Mouse (Mus musculus) cerebral cortex, adult 2 months (tissue): ENCODE data around the gene Nsf.

Experiments
- WGBS: fragments of 180-500 bp; shearing (Covaris S2); methylation state at CpG from one replicate; pipeline ENCODE4 v1.1.7; 2018; 5-methylcytosine and 5-hydroxymethylcytosine counted together

Gene Nsf

DNA sequence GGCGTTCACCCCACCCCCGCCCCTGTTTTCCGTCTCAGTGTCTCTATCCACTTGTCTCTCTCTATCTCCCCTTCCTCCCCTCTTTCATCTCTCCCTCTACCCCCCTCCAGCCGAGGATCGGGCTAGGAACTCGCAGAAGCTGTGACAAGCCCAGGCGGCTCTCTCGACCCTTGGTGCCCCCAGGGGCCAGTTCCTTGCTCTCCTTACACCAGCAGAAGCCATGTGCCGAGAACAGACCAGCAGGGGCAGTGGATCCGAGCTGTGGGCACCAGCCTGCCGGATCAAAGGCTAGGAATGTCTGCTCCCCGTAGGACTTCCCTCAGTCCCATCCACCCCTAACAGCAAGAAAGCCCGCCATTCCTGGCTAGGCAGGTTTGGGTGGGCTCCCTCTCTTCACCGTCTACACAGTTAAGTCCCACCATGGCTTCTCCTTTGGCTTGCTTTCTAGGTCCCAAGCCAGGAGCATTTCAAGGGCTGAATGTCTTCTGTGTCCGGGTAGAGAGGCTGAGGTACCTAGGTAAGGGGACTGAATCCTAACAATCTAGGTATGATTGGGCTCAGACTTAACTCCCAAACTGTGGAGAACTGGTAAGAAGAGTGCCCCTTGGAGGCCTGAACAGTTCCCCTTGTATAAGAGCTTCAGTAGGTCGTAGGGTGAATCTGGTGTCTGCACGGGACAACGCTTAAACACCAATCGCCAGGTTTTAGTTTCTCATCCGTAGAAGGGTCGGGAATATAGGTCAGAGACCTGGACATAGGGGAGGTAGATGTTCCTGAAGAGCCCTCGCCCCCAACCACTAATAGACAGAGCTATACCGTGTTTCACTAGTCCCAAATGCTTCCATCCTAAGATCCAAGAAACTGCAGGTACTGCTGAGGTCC lies 181.1 kb downstream of the Nsf start:
- 9% methylated on average over 23 of the region's 23 CpGs for WGBS
